Mouse (Mus musculus): ENCODE results near the gene Fam185a. TPM values are rescaled to one million over a fixed set of nuclear protein-coding genes. Genes with fewer than 3 reads are reported as not detected.

Gene Fam185a
- polyA plus RNA-seq, 1 experiment from 2014 or later, result 8.4 TPM

DNA sequence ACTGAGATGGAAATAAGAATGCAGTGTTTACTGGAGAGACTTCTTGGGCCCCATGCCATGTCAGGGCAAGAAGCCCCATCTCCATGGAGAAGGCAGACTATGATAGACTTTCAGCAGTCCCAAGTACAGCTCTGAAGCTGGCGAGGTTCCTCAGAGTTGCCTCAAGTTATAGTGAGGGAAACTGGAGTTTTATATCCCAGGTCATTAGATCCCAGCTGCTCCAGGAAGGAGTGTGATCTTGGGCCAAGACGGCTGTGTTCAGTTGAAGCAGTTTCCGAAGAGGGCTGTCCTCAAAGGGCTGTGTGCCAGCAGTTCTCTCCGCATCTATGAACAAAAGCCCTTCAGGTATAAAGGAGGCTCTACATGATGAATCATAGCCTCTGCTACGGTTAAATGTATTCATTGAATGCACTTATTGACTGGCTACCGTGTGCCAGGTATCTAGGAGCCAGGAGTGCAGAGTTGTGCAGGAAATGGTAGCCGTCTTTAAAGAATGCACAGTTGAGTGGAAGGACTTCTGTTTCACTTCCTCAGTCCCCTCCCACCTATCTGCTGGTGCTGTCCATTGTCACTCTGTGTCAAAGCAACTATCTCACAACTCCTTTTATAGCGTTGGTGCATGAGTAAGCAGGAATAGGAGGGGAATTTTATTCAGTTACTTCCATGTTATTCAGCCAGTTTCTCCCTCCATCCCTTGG, 16.2 kb downstream of the Fam185a start:
- DNase-seq, result no peak
- 76% methylated on average over 8 of the region's 8 CpGs for whole genome bisulfite sequencing
- ATAC-seq (ENCODE audit: low FRiP score, low TSS enrichment), result no peak

DNA sequence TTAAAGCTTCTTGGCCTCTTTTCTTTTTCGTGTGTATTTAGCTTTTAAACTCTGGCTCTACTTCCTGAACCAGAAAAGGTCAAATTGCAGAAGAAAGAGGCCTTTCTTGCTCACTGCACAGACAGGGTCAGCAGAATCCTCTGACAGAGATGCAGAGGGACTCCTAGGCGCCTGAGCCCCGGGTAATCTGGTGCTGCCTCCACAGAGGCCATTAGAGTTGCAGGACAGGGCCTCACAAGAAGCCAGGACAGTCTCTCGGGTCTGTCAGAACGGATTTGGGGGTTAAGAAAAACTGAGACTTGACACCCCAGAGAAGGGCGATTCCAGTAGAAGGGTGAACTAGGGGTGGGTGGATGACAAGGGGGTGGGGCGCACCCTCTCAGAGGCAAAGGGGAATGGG, 42.6 kb downstream of the Fam185a start:
- no peak overlapping the region for H3K27ac ChIP-seq (replicated peaks; ENCODE audit: low read depth, low read length)
- H3K27me3 ChIP-seq (ENCODE audit: control insufficient read depth, insufficient read depth, low read length), result no peaks in the 10 kb centered on the region
- 53% methylated on average over 7 of the region's 7 CpGs for WGBS
- no peaks in the 10 kb centered on the region for H3K4me1 ChIP-seq (ENCODE audit: control insufficient read depth, insufficient read depth, low read length)
- H3K36me3 ChIP-seq (ENCODE audit: control insufficient read depth, insufficient read depth, low read length), result no peaks in the 10 kb centered on the region
- no peak for DNase-seq
- H3K9ac ChIP-seq (replicated peaks; ENCODE audit: low read length), result no peak overlapping the region
- no peak overlapping the region for H3K4me2 ChIP-seq (ENCODE audit: low read length)
- no peak for ATAC-seq (ENCODE audit: low FRiP score, low TSS enrichment)
- H3K9me3 ChIP-seq (ENCODE audit: control insufficient read depth, low read length), result no peaks in the 10 kb centered on the region
- no peak overlapping the region for H3K4me3 ChIP-seq (replicated peaks; ENCODE audit: low read depth, low read length)

More for the DNA sequence above, 16.2 kb downstream of the Fam185a start:
- Histone ChIP-seq H3K4me3 (replicated peaks; ENCODE audit: low read depth, low read length) (no peak overlapping the region), H3K4me1 (ENCODE audit: control insufficient read depth, insufficient read depth, low read length) (no peaks in the 10 kb centered on the region), H3K27ac (replicated peaks; ENCODE audit: low read depth, low read length) (no peak overlapping the region), H3K27me3 (ENCODE audit: control insufficient read depth, insufficient read depth, low read length) (no peaks in the 10 kb centered on the region; the same call in 1 of the 2 replicates), H3K36me3 (ENCODE audit: control insufficient read depth, insufficient read depth, low read length) (no peaks in the 10 kb centered on the region), H3K9me3 (ENCODE audit: control insufficient read depth, low read length) (no peaks in the 10 kb centered on the region), H3K4me2 (ENCODE audit: low read length) (no peak overlapping the region), H3K9ac (replicated peaks; ENCODE audit: low read length) (no peak overlapping the region)

DNA sequence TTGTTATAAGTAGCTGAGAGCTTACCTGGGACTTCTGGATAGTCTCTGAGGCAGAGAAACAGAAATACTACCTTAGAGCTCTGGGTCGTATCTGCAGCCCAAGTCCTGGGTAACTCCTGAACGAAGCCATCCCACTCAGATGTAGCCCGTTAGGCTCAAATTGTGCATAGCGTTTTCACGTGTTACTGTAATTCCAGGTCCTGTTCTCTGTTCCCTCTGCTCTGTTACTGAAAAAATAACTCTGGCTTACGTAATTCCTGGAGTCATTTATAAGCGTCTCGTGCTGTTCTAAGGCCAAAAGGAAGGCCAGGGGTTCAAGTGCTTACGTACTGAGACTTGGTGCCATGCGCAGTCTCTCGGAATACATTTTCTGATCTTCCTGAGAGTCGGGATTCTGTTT, 43.3 kb downstream of the Fam185a start:
- Histone ChIP-seq H3K27ac (replicated peaks; ENCODE audit: low read depth, low read length) (no peak overlapping the region), H3K4me3 (replicated peaks; ENCODE audit: low read depth, low read length) (no peak overlapping the region), H3K27me3 (ENCODE audit: control insufficient read depth, insufficient read depth, low read length) (no peaks in the 10 kb centered on the region), H3K9ac (replicated peaks; ENCODE audit: low read length) (no peak overlapping the region), H3K9me3 (ENCODE audit: control insufficient read depth, low read length) (no peaks in the 10 kb centered on the region), H3K4me1 (ENCODE audit: control insufficient read depth, insufficient read depth, low read length) (no peaks in the 10 kb centered on the region), H3K36me3 (ENCODE audit: control insufficient read depth, insufficient read depth, low read length) (no peaks in the 10 kb centered on the region), H3K4me2 (ENCODE audit: low read length) (no peak overlapping the region)
- 96% methylated on average over 12 of the region's 12 CpGs for WGBS
- DNase-seq, result no peak
- no peak for ATAC-seq (ENCODE audit: low FRiP score, low TSS enrichment)

DNA sequence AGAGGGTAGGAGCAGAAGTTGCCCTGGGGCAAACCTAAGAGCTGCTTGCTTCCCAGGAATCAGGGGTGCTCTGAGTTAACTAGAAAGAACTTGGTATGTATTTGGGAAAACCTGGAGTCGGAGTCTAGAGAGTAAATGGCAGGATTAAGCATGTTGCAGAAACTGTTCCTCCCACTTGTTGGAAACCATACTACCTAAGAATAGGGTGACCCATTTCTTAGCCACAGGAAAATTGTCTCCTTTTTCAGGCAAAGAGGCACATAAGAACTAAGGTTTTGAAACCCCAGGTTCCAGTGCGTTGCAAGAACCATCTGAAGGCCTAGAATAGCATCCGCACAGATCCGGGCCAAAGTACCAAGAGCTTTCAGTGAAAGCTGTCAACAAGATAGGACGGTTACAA, 53.7 kb downstream of the Fam185a start:
- Histone ChIP-seq H3K4me1 (ENCODE audit: control insufficient read depth, insufficient read depth, low read length) (no peaks in the 10 kb centered on the region), H3K36me3 (ENCODE audit: control insufficient read depth, insufficient read depth, low read length) (no peaks in the 10 kb centered on the region), H3K9ac (replicated peaks; ENCODE audit: low read length) (no peak overlapping the region), H3K27ac (replicated peaks; ENCODE audit: low read depth, low read length) (no peak overlapping the region), H3K27me3 (ENCODE audit: control insufficient read depth, insufficient read depth, low read length) (no peaks in the 10 kb centered on the region), H3K4me3 (replicated peaks; ENCODE audit: low read depth, low read length) (no peak overlapping the region), H3K9me3 (ENCODE audit: control insufficient read depth, low read length) (no peaks in the 10 kb centered on the region), H3K4me2 (ENCODE audit: low read length) (no peak overlapping the region)
- 96% methylated on average over 5 of the region's 5 CpGs for WGBS
- ATAC-seq (ENCODE audit: low FRiP score, low TSS enrichment), result no peak
- no peak for DNase-seq

DNA sequence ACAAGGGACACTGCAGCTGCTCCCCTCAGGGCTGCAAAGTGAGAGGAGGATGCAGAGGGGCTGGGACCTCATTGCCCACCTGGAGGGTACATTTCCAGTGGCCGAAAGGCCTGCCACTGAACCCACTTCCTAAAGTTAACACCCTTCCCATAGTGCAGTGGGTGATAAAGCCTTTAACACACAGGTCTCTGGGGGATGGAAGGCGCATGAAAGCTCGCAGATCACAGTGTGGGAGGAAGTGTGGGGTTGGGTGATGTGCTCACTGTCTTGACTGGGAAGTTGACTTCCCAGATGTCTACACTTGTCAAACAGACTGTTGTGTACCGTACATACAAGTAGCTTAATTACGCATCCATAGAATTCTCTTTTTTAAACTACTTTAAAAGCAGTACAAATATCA, 55.0 kb downstream of the Fam185a start:
- H3K4me2 ChIP-seq (ENCODE audit: low read length), result no peak overlapping the region
- ATAC-seq (ENCODE audit: low FRiP score, low TSS enrichment) (no peak), DNase-seq (no peak)
- no peak overlapping the region for H3K27ac ChIP-seq (replicated peaks; ENCODE audit: low read depth, low read length)
- no peak overlapping the region for H3K9ac ChIP-seq (replicated peaks; ENCODE audit: low read length)
- H3K4me3 ChIP-seq (replicated peaks; ENCODE audit: low read depth, low read length), result no peak overlapping the region
- 93% methylated on average over 5 of the region's 5 CpGs for WGBS
- H3K9me3 ChIP-seq (ENCODE audit: control insufficient read depth, low read length), result no peaks in the 10 kb centered on the region
- H3K36me3 ChIP-seq (ENCODE audit: control insufficient read depth, insufficient read depth, low read length), result no peaks in the 10 kb centered on the region
- no peaks in the 10 kb centered on the region for H3K4me1 ChIP-seq (ENCODE audit: control insufficient read depth, insufficient read depth, low read length)
- no peaks in the 10 kb centered on the region for H3K27me3 ChIP-seq (ENCODE audit: control insufficient read depth, insufficient read depth, low read length)

DNA sequence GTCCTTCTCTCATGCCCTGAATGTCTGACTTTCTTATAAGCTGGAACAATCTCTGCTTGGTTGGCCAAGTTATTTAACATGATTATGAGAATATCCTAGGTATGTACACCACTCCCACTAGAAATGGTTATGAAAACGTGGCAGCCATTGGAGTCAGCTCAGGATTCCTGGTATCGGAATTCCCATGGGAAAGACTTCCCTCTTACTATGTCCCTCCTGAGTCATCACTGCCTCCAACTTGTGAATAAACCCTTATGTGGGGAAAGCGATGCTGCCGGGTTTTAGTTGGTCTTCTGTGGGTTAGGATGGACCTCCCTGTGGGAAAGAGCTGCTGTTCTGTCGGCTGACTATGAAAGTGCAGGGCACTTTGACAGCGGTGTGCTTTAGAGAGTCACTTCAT, 56.8 kb downstream of the Fam185a start:
- H3K4me2 ChIP-seq (ENCODE audit: low read length), result no peak overlapping the region
- no peak for ATAC-seq (ENCODE audit: low FRiP score, low TSS enrichment)
- no peaks in the 10 kb centered on the region for H3K9me3 ChIP-seq (ENCODE audit: control insufficient read depth, low read length)
- no peaks in the 10 kb centered on the region for H3K36me3 ChIP-seq (ENCODE audit: control insufficient read depth, insufficient read depth, low read length)
- no peaks in the 10 kb centered on the region for H3K27me3 ChIP-seq (ENCODE audit: control insufficient read depth, insufficient read depth, low read length)
- no peak overlapping the region for H3K4me3 ChIP-seq (replicated peaks; ENCODE audit: low read depth, low read length)
- WGBS, result 89% methylated on average over 6 of the region's 6 CpGs
- H3K4me1 ChIP-seq (ENCODE audit: control insufficient read depth, insufficient read depth, low read length), result no peaks in the 10 kb centered on the region
- H3K27ac ChIP-seq (replicated peaks; ENCODE audit: low read depth, low read length), result no peak overlapping the region
- no peak for DNase-seq
- no peak overlapping the region for H3K9ac ChIP-seq (replicated peaks; ENCODE audit: low read length)

DNA sequence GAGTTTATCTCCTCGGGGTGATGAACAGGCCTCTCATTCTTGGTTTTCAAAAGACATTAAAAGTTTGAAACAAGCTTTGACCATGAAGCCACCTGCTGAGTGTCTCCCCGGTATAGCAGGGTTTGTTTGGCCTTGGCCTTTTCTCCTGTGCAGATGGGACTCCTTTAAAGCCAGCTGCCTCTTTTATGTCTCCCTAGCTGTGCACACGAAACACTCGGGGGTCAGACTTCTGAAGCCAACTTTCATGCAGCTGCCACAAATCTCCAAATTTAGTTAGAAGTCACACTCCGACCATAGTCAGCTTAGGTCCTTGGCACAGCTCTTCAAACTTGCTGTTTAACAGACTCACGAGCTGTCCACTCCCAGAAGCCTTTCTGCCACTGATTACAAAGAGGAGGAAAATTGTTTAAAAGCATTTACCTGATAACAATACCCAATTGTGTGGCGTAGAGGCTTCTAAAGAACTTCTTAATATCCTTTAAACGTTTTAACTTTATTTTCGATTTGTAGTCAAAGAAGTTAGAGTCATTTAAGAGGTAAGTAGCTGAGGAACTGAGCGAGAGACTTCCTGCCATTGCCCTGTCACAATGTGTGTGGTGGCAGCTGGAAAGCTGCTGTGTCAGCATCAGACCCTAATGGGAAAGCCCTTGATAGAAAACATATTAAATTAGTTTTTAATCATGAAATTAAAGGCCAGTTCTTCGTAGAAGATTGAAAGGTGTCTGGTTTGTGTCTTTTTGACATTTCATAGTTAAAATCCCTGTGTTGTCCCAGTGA, 57.9 kb downstream of the Fam185a start:
- Histone ChIP-seq H3K9me3 (ENCODE audit: control insufficient read depth, low read length) (no peaks in the 10 kb centered on the region), H3K4me2 (ENCODE audit: low read length) (no peak overlapping the region), H3K4me1 (ENCODE audit: control insufficient read depth, insufficient read depth, low read length) (no peaks in the 10 kb centered on the region), H3K36me3 (ENCODE audit: control insufficient read depth, insufficient read depth, low read length) (no peaks in the 10 kb centered on the region), H3K9ac (replicated peaks; ENCODE audit: low read length) (no peak overlapping the region), H3K27ac (replicated peaks; ENCODE audit: low read depth, low read length) (no peak overlapping the region), H3K27me3 (ENCODE audit: control insufficient read depth, insufficient read depth, low read length) (no peaks in the 10 kb centered on the region), H3K4me3 (replicated peaks; ENCODE audit: low read depth, low read length) (no peak overlapping the region)
- 24% methylated on average over 11 of the region's 11 CpGs for WGBS
- DNase-seq, result peak; percentile 24
- ATAC-seq (ENCODE audit: low FRiP score, low TSS enrichment), result no peak

DNA sequence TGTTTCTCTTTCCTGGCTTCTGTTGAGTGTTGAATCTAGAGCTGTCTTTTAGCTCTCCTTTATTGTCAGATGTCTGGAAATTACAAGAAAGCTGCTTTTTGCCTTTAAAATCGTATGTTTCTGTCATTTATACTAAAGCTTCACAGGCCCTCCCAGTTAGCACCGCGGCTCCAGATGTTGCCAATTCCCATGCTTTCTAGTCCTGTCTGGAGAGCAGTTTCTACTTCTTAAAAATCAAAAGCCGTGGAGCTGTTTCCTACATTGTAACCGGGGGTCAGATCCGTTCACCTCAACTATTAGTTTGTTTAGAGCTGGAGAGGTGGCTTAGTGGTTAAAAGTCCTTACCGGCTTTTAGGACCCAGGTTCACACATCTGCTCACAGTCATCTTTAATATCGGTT, 58.5 kb downstream of the Fam185a start:
- Histone ChIP-seq H3K36me3 (ENCODE audit: control insufficient read depth, insufficient read depth, low read length) (no peaks in the 10 kb centered on the region), H3K4me3 (replicated peaks; ENCODE audit: low read depth, low read length) (no peak overlapping the region), H3K4me1 (ENCODE audit: control insufficient read depth, insufficient read depth, low read length) (no peaks in the 10 kb centered on the region), H3K4me2 (ENCODE audit: low read length) (no peak overlapping the region), H3K9me3 (ENCODE audit: control insufficient read depth, low read length) (no peaks in the 10 kb centered on the region), H3K27me3 (ENCODE audit: control insufficient read depth, insufficient read depth, low read length) (no peaks in the 10 kb centered on the region), H3K9ac (replicated peaks; ENCODE audit: low read length) (no peak overlapping the region), H3K27ac (replicated peaks; ENCODE audit: low read depth, low read length) (no peak overlapping the region)
- ATAC-seq (ENCODE audit: low FRiP score, low TSS enrichment) (no peak), DNase-seq (no peak)
- 90% methylated on average over 8 of the region's 8 CpGs for WGBS
